Mouse (Mus musculus): Measurements from ENCODE around the gene 2310057M21Rik.
A peak's percentile ranks its signal among the peaks of the same experiment; 100 is the strongest.

The 2310057M21Rik gene

GRCm38 (mm10) chr7:131322192-131322591 lies 40.4 kb downstream of the 2310057M21Rik start, which contains the start of gene Cuzd1:
TSS of gene Cuzd1 (minus strand) at chr7:131322292.
- no peak for DNase-seq (ENCODE audit: low read depth, low spot score)

GRCm38 (mm10) chr7:131318340-131318739 lies 44.2 kb downstream of the 2310057M21Rik start:
- no peak for DNase-seq (ENCODE audit: low read depth, low spot score)

- DNase-seq (ENCODE audit: low read depth, low spot score) = peak; percentile 67
Observed at GRCm38 (mm10) chr7:131317587-131317986, 45.0 kb downstream of the 2310057M21Rik start.

- DNase-seq (ENCODE audit: low read depth, low spot score) = no peak
Observed at GRCm38 (mm10) chr7:131314493-131314892, 48.1 kb downstream of the 2310057M21Rik start.

- DNase-seq (ENCODE audit: low read depth, low spot score) = no peak
Observed at GRCm38 (mm10) chr7:131306733-131307132, 55.8 kb downstream of the 2310057M21Rik start.

- no peak for DNase-seq (ENCODE audit: low read depth, low spot score)
Observed at GRCm38 (mm10) chr7:131303340-131303739, 59.2 kb downstream of the 2310057M21Rik start.

- DNase-seq (ENCODE audit: low read depth, low spot score) = peak; percentile 12
Observed at GRCm38 (mm10) chr7:131297151-131297550, 65.4 kb downstream of the 2310057M21Rik start.
